Mouse (Mus musculus): ENCODE results near the gene Vgll4. TPM values are rescaled to one million over a fixed set of nuclear protein-coding genes. Genes with fewer than 3 reads are reported as not detected.

Gene Vgll4
- polyA plus RNA-seq, 1 experiment, result 38.4 TPM

DNA sequence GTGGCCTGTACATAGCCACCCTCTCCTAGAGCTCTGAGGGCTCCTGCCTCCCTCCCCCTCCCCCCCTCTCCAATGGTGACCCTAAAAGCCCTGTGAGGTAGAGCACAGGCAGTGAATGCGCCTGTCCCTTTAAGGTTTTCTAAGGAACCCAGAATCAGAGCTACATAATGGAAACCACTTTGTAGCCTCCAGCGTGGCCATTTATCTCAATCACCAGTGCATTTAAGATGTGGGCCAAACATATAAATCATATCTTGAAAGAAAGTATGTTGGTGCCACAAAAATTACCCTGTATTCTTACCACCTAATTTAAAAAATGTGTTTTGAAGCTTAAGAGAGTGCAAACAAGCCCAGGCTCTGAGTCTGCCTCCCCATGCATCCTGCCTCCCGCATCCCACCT is 117.1 kb downstream of the Vgll4 start:
- Histone ChIP-seq H3K27me3 (ENCODE audit: control insufficient read depth, insufficient read depth, low read length) (no peaks in the 10 kb centered on the region), H3K27ac (ENCODE audit: control insufficient read depth, insufficient read depth, low read depth, low read length) (no peak overlapping the region), H3K4me1 (ENCODE audit: control insufficient read depth, insufficient read depth, low read length) (peaks cover 2% of the 10 kb centered on the region), H3K36me3 (ENCODE audit: control insufficient read depth, insufficient read depth, low read length) (no peaks in the 10 kb centered on the region), H3K4me3 (ENCODE audit: control insufficient read depth, low read depth, low read length) (no peak overlapping the region)
- TF ChIP-seq POLR2A (IDR thresholded peaks at IDR 0.05; ENCODE audit: control insufficient read depth, low read depth, low read length) (no peak), CTCF (IDR thresholded peaks at IDR 0.05; ENCODE audit: control insufficient read depth, insufficient read depth, insufficient replicate concordance, low read depth, low read length) (no peak)

GRCm38 (mm10) chr6:114851688-114852087 is 118.1 kb downstream of the Vgll4 start:
- H3K4me1 ChIP-seq (ENCODE audit: control insufficient read depth, insufficient read depth, low read length), result peaks cover 2% of the 10 kb centered on the region
- no peaks in the 10 kb centered on the region for H3K36me3 ChIP-seq (ENCODE audit: control insufficient read depth, insufficient read depth, low read length)
- no peak overlapping the region for H3K27ac ChIP-seq (ENCODE audit: control insufficient read depth, insufficient read depth, low read depth, low read length)
- H3K4me3 ChIP-seq (ENCODE audit: control insufficient read depth, low read depth, low read length), result no peak overlapping the region
- H3K27me3 ChIP-seq (ENCODE audit: control insufficient read depth, insufficient read depth, low read length), result no peaks in the 10 kb centered on the region
- TF ChIP-seq CTCF (IDR thresholded peaks at IDR 0.05; ENCODE audit: control insufficient read depth, insufficient read depth, insufficient replicate concordance, low read depth, low read length) (no peak), POLR2A (IDR thresholded peaks at IDR 0.05; ENCODE audit: control insufficient read depth, low read depth, low read length) (no peak)

GRCm38 (mm10) chr6:114849787-114850186 is 120.0 kb downstream of the Vgll4 start:
- H3K4me3 ChIP-seq (ENCODE audit: control insufficient read depth, low read depth, low read length), result no peak overlapping the region
- no peaks in the 10 kb centered on the region for H3K4me1 ChIP-seq (ENCODE audit: control insufficient read depth, insufficient read depth, low read length)
- no peak overlapping the region for H3K27ac ChIP-seq (ENCODE audit: control insufficient read depth, insufficient read depth, low read depth, low read length)
- no peak for TF ChIP-seq CTCF (IDR thresholded peaks at IDR 0.05; ENCODE audit: control insufficient read depth, insufficient read depth, insufficient replicate concordance, low read depth, low read length)
- TF ChIP-seq POLR2A (IDR thresholded peaks at IDR 0.05; ENCODE audit: control insufficient read depth, low read depth, low read length), result no peak
- H3K27me3 ChIP-seq (ENCODE audit: control insufficient read depth, insufficient read depth, low read length), result no peaks in the 10 kb centered on the region
- no peaks in the 10 kb centered on the region for H3K36me3 ChIP-seq (ENCODE audit: control insufficient read depth, insufficient read depth, low read length)

GRCm38 (mm10) chr6:114848761-114849160 is 121.0 kb downstream of the Vgll4 start:
- H3K4me1 ChIP-seq (ENCODE audit: control insufficient read depth, insufficient read depth, low read length), result no peaks in the 10 kb centered on the region
- H3K27ac ChIP-seq (ENCODE audit: control insufficient read depth, insufficient read depth, low read depth, low read length), result no peak overlapping the region
- H3K27me3 ChIP-seq (ENCODE audit: control insufficient read depth, insufficient read depth, low read length), result no peaks in the 10 kb centered on the region
- H3K4me3 ChIP-seq (ENCODE audit: control insufficient read depth, low read depth, low read length), result no peak overlapping the region
- H3K36me3 ChIP-seq (ENCODE audit: control insufficient read depth, insufficient read depth, low read length), result no peaks in the 10 kb centered on the region
- no peak for TF ChIP-seq POLR2A (IDR thresholded peaks at IDR 0.05; ENCODE audit: control insufficient read depth, low read depth, low read length)
- no peak for TF ChIP-seq CTCF (IDR thresholded peaks at IDR 0.05; ENCODE audit: control insufficient read depth, insufficient read depth, insufficient replicate concordance, low read depth, low read length)

DNA sequence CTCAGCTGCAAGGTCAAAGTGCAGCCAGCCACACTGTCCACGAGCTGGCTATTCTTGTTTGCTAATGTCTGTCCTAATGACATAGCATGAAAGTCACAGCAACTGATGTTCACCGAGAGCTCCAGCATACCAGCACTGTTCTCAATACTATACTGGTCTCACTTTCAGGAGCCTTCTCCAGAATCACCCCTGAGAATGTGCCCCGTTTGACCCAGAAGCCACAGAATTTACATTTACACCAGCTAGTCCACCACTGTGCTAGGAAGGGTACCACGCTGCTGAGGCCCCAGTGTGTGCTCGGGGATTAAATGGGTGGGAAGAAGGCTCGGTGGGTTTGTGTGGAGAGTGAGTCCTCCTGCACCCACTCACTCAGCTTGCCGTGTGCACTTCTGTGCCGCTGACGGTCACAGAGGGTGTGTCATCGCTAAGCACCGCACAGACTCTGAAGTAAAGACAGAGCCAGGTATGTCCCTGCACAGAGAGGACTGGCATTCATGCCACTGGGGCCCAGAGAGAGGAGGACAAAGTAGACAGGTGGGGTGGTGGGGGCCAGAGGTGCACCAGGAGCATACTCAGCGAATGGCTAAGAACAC is 122.1 kb downstream of the Vgll4 start:
- Histone ChIP-seq H3K4me3 (ENCODE audit: control insufficient read depth, low read depth, low read length) (no peak overlapping the region), H3K27ac (ENCODE audit: control insufficient read depth, insufficient read depth, low read depth, low read length) (no peak overlapping the region), H3K27me3 (ENCODE audit: control insufficient read depth, insufficient read depth, low read length) (no peaks in the 10 kb centered on the region), H3K4me1 (ENCODE audit: control insufficient read depth, insufficient read depth, low read length) (no peaks in the 10 kb centered on the region), H3K36me3 (ENCODE audit: control insufficient read depth, insufficient read depth, low read length) (no peaks in the 10 kb centered on the region)
- no peak for TF ChIP-seq CTCF (IDR thresholded peaks at IDR 0.05; ENCODE audit: control insufficient read depth, insufficient read depth, insufficient replicate concordance, low read depth, low read length)
- TF ChIP-seq POLR2A (IDR thresholded peaks at IDR 0.05; ENCODE audit: control insufficient read depth, low read depth, low read length), result no peak

GRCm38 (mm10) chr6:114846153-114846772 is 123.5 kb downstream of the Vgll4 start:
- Histone ChIP-seq H3K4me3 (ENCODE audit: control insufficient read depth, low read depth, low read length) (no peak overlapping the region), H3K36me3 (ENCODE audit: control insufficient read depth, insufficient read depth, low read length) (no peaks in the 10 kb centered on the region), H3K27ac (ENCODE audit: control insufficient read depth, insufficient read depth, low read depth, low read length) (no peak overlapping the region), H3K27me3 (ENCODE audit: control insufficient read depth, insufficient read depth, low read length) (no peaks in the 10 kb centered on the region), H3K4me1 (ENCODE audit: control insufficient read depth, insufficient read depth, low read length) (no peaks in the 10 kb centered on the region)
- TF ChIP-seq CTCF (IDR thresholded peaks at IDR 0.05; ENCODE audit: control insufficient read depth, insufficient read depth, insufficient replicate concordance, low read depth, low read length) (no peak), POLR2A (IDR thresholded peaks at IDR 0.05; ENCODE audit: control insufficient read depth, low read depth, low read length) (no peak)

DNA sequence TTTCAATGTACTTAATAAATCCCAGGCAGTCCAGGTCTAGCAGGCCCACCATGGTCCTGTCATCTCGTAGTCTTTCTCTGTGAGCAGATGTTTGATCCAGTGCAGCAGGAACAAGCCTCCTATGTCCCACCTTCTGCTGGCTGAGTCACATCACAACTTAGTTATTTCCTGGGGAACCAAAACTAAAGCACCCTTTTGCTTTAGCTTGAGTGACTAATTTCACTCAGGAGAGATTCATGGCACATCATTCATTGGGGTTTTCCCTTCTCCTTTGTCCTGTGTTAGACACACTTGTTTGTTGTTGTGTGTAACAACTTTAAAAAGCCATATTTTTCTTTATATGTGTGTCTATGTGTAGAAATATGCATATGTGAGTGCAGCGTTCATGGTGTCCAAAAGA is 126.9 kb downstream of the Vgll4 start:
- Histone ChIP-seq H3K36me3 (ENCODE audit: control insufficient read depth, insufficient read depth, low read length) (no peaks in the 10 kb centered on the region), H3K27me3 (ENCODE audit: control insufficient read depth, insufficient read depth, low read length) (no peaks in the 10 kb centered on the region), H3K4me3 (ENCODE audit: control insufficient read depth, low read depth, low read length) (no peak overlapping the region), H3K27ac (ENCODE audit: control insufficient read depth, insufficient read depth, low read depth, low read length) (no peak overlapping the region), H3K4me1 (ENCODE audit: control insufficient read depth, insufficient read depth, low read length) (no peaks in the 10 kb centered on the region)
- no peak for TF ChIP-seq CTCF (IDR thresholded peaks at IDR 0.05; ENCODE audit: control insufficient read depth, insufficient read depth, insufficient replicate concordance, low read depth, low read length)
- TF ChIP-seq POLR2A (IDR thresholded peaks at IDR 0.05; ENCODE audit: control insufficient read depth, low read depth, low read length), result no peak

All from testis, adult 2 months (tissue).